Mouse (Mus musculus) kidney, postnatal 36 days (tissue): ENCODE measurements at regions not wholly inside any gene's neighbourhood (a gene's known extent, or its start where the extent isn't known, plus 50 kb on each side); places are given as distances from the start of the nearest gene placed in this dataset.

Experiments used
- DNase-seq, 2 experiments: peaks; one replicate each; pipeline ENCODE4 v3.0.0; 2021 to 2022; ENCODE audit warnings: mixed read lengths in 2 of 2

DNA sequence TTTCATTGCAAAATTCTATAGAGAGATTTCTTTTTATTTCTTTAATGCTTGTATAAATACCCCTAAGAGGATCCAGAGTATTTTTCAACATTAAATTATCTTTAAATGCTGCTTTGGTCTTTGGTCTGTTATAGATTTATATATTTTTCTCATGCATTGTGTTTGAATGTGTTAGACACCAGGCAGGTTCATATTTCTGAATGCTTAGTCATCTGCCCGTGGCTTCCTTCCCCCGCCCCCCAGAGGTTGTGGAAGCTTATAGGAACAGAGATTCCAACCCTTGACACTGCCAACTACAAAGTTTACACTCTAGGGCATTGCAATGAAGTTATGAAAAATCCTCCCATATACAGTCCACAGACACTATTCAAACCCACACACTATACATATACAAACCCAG, 1066.6 kb downstream of the Efnb2 start:
- no peak for DNase-seq

DNA sequence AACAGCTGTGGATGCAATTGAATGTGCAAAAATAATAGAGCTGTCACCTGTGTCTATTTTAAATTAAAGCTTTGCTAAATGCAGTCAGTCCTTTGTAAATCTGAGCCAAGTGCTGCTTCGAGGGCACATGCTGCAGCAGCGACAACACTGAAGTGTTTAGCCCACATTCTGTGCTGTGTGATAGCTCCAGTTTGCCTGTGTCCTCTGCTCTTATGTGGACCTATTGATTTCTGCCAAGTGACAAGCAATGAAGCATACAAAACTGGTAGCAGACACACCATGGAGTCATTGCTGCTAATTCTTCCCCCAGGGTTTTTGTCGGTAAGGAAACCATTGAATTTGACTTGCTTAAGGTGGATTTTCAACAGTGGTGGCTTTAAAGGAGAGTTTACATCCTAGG, 1085.4 kb downstream of the Efnb2 start:
- no peak for DNase-seq

DNA sequence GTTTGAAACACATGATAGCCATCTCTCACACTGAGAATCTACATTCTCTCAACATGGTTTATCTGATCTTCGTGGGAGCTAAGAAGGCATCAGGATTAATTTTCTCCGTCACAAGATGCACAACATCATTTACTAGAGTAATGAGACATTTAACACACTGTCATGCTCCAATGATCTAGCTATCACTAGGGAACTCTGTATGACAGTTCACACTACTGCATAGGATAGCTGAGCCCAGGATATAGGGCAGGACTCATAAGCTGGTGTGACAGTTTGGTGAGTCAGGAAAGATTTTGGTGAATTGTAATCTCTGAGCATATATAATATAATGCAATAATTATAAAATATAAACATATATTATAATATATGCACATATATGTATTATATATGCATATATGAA, 1100.4 kb downstream of the Efnb2 start:
- DNase-seq: no peak

DNA sequence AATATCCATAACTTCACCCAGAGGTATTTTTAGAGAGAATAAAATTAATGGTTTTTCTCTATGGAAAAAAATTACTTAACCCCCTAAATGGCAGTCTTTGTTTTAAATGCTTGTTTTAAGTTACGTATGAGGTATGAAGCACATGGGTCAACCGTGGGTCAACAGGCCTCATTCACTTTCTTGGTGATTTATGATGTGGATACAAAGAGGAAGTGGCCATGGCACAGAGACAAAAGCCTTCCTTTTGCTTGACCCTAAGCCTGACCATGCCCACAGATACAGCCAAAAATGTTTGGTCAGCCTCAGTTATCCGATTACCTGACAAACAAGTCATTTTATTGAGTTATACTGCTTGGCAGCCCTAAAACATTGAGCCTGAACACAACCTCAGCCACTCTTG, 1106.3 kb downstream of the Efnb2 start:
- DNase-seq: peak; percentile 1 to 2
